Mouse (Mus musculus) adrenal gland, postnatal 10 days (tissue): ENCODE results near the gene Vmn1r8. TPM values are rescaled to one million over a fixed set of nuclear protein-coding genes. Genes with fewer than 3 reads are reported as not detected.
A peak's percentile ranks its signal among the peaks of the same experiment; 100 is the strongest.
"Not testable (repeated sequence)": the region's sequence is repeated elsewhere in the genome, so short reads cannot be mapped to it uniquely, and the experiment has no call there.

Experiments
- DNase-seq: peaks from one replicate; pipeline ENCODE4 v3.0.0; 2021; ENCODE audit warnings: mixed read lengths
- long read RNA-seq, 2 experiments: library from polyadenylated mRNA; stranded (forward); transcript quantifications; one replicate each; pipeline ENCODE4 v2.0.0; 2021
- total RNA-seq, 2 experiments: library from RNA; stranded (reverse); gene quantifications; 2 replicates each; pipeline ENCODE4 v1.2.3; 2021

The Vmn1r8 gene
- not detected for total RNA-seq
- long read RNA-seq, experiment 1, result 0 reads
- long read RNA-seq, experiment 2, result 0 reads

- DNase-seq, result no peak
Observed at GRCm38 (mm10) chr6:57031984-57032383, at the start of gene Vmn1r8. Vmn1r8 (plus strand) TSS chr6:57032284.

GRCm38 (mm10) chr6:56996943-56997342, 35.1 kb upstream of the Vmn1r8 start, which contains the start of gene Vmn1r6:
Vmn1r6 (plus strand) TSS chr6:56997243.
- no peak for DNase-seq

- DNase-seq, result not testable (repeated sequence)
Observed at GRCm38 (mm10) chr6:57025224-57025623, 6.9 kb upstream of the Vmn1r8 start, which contains the start of gene Vmn1r7. Vmn1r7 (minus strand) TSS chr6:57025324.

GRCm38 (mm10) chr6:57034674-57035073, 2.6 kb downstream of the Vmn1r8 start:
- no peak for DNase-seq

GRCm38 (mm10) chr6:57063730-57064129, 31.6 kb downstream of the Vmn1r8 start:
- DNase-seq, result peak; percentile 21

GRCm38 (mm10) chr6:57066487-57066886, 34.4 kb downstream of the Vmn1r8 start, which contains the start of gene Vmn1r9:
Vmn1r9 (plus strand) TSS chr6:57066787.
- no peak for DNase-seq

Other genes starting within 250 kb of the Vmn1r8 start
- 10 to 100 TPM; 36.2 to 36.7 TPM for gene Kbtbd2, start 234.5 kb upstream of the Vmn1r8 start, total RNA-seq
- gene Fkbp9, start 200.2 kb upstream of the Vmn1r8 start, total RNA-seq, result 10 to 100 TPM; 92.6 to 92.7 TPM
- 10 to 100 TPM; 24.8 to 29.0 TPM for gene Nt5c3, start 108.4 kb upstream of the Vmn1r8 start, total RNA-seq
- gene Vmn1r4, start 108.3 kb upstream of the Vmn1r8 start, total RNA-seq, result under 1 TPM; 0.30 to 0.36 TPM
- gene Vmn1r5, start 62.0 kb upstream of the Vmn1r8 start, total RNA-seq, result not detected
- gene Vmn1r6, start 35.0 kb upstream of the Vmn1r8 start, total RNA-seq, result not detected
- not detected for gene Vmn1r7, start 7.0 kb upstream of the Vmn1r8 start, total RNA-seq
- gene Vmn1r9, start 34.5 kb downstream of the Vmn1r8 start, total RNA-seq, result not detected
- gene Vmn1r10, start 77.2 kb downstream of the Vmn1r8 start, total RNA-seq, result not detected
- not detected for gene Vmn1r11, start 101.2 kb downstream of the Vmn1r8 start, total RNA-seq
- not detected for gene Vmn1r12, start 124.6 kb downstream of the Vmn1r8 start, total RNA-seq
- not detected for gene Vmn1r13, start 171.0 kb downstream of the Vmn1r8 start, total RNA-seq
- gene Vmn1r14, start 199.4 kb downstream of the Vmn1r8 start, total RNA-seq, result not detected
- not detected for gene Vmn1r15, start 225.7 kb downstream of the Vmn1r8 start, total RNA-seq